Mouse (Mus musculus) A20 (cell line): ENCODE measurements around the gene Tcf7.
A peak's percentile ranks its signal among the peaks of the same experiment; 100 is the strongest.

Experiments used
- DNase-seq: peaks from one replicate; pipeline ENCODE4 v3.0.0-alpha.2; 2011; ENCODE audit warnings: low read depth, low spot score

The Tcf7 gene

GRCm38 (mm10) chr11:52268104-52268835, 14.5 kb downstream of the Tcf7 start:
- DNase-seq: no peak

- no peak for DNase-seq
Observed at GRCm38 (mm10) chr11:52267271-52267670, 15.5 kb downstream of the Tcf7 start.

DNA sequence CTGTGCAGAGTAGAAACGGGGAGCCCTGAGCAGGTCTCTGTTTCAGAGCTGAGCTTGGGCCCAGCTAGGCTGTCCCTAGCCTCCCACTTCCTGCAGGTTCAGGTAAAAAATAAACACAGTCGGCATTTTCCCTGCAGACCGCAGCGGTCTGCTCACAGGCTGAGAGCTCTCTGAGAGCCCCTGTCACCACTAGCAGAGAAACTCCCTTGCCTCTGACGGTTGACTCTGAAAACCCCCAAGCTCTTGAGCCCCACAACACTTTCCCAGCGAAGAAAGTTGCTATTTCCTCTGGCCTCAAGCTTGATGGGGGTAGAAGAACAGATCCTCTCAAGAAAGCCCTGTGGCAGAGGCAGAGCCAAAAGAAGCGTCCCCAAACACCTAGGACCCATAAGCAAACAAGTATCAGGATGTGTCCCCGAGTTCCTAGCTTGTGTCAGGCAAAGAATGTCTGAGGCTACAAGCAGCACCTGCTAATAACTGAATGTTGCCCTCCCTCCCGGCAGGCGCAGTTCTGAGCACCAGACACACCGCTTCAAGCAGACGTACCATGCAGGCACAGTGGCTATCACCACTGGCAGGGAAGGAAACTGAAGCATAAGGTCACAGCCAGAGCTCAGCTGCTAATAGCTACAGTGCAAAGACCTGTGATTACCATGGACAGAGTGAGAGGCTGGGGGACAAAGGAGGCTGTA, 17.1 kb downstream of the Tcf7 start:
- no peak for DNase-seq

- DNase-seq: no peak
Observed at GRCm38 (mm10) chr11:52264871-52265270, 17.9 kb downstream of the Tcf7 start.

- DNase-seq: no peak
Observed at GRCm38 (mm10) chr11:52262338-52262737, 20.5 kb downstream of the Tcf7 start.

GRCm38 (mm10) chr11:52261937-52262336, 20.9 kb downstream of the Tcf7 start:
- peak; percentile 74 for DNase-seq

GRCm38 (mm10) chr11:52260878-52261277, 21.9 kb downstream of the Tcf7 start:
- DNase-seq: peak; percentile 39

DNA sequence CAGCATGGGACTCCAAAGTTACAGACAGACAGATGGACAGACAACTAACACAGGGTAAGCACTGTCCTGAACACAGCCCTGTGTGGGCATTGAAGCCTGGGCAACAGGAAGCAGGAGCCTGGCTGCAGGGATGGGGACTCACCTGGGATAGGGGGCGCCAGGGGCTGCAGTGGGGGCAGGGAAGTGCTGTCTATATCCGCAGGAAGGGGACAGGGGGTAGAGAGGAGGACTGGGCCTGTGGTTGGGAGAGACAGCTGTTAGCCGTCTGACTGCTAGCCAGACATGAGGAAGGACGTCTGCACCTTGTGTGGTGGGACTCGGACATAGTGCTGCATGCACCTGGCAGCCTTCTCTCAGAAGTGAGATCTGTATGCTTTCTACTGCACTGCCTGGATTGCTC, 24.1 kb downstream of the Tcf7 start:
- DNase-seq: no peak

- no peak for DNase-seq
Observed at GRCm38 (mm10) chr11:52257376-52257775, 25.4 kb downstream of the Tcf7 start.

DNA sequence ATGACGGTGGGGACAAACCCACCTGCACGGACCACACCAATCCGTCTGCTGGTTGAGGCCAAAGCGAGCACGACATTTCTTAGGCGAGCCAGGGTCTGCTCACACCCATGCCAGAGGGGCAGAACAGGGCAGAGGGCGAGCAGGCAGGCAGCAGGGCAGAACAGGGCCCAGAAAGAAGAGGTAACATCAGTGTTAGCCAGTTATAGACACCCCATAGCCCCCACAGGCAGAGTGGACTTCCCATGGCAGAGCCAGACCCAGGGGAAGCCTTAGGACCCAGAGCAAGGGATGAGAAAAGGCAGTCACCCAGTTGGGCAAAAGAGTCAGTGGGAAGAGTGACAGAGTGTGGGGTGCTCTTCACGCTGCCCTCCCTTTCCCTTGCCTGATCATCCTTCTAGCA, 27.7 kb downstream of the Tcf7 start:
- DNase-seq: no peak

DNA sequence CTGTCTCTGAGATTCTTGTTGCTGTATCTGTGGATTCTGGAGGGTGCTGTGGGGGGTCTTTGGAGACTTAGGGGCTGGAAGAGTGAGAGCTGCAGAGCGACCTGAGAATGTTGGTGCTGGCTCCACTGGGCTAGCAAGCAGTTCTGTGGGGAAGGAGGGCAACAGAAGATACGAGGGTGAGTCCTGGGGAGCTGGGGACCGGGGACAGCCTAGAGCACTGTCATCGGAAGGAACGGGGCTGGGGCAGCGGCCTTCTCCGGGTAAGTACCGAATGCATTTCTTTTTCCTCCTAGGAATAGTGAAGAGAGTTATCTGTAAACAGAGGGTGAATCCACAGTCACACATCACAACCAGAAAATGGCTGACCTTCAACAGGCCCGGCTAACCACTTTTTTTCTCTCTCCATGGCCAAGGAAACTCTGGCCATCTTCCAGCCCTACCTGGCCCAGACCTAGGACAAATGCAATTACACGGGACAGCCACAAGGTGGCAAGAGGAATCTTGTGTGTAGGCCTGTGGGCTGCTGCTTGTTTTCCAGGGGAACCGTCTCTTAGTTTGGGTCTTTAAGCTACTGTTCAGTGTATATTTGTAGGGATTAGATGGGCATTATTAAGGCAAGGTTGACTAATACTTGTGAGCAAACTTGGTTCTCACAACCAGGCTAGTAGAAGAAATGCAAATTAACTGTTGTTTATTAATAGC, 29.0 kb downstream of the Tcf7 start:
- peak; percentile 56 for DNase-seq

DNA sequence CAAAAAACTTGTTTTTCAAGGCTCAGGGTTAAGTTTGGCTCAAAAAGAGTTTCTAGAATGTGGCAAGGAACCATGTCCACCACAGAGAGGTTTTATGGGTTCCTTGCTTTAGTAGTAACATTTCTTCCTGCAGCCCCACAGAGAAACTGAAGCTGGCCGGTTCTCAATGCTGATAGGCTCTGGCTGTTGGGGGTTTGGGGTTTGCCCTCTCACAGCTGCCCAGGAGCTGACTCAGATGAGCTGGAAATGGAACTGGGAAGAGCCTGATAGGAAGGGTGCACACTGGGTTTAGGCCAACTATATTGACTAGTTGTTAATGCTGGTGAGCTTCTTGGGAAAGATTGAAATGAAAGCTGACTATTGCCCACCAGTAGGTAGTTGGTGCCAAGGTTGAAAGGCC, 30.1 kb downstream of the Tcf7 start:
- DNase-seq: no peak

- DNase-seq: no peak
Observed at GRCm38 (mm10) chr11:52251770-52252169, 31.0 kb downstream of the Tcf7 start.

DNA sequence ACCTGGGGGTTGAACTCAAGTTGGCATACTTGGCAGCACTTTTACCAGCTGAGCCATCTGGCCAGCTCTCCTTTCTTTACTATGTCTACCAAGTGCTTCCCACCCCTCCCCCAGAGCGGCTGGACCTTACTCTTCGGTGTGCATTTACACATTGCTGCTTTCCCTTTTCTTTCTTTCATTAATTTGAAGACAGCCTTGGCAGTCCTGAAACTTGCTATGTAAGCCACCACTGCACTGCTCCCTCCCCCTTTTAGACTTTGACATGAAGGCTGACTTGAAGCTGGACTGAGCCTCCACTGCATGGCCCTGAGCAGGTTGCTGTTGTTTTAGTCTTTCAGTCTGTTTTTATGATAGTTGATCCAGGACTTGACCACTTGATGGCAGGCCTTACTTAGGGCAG, 33.4 kb downstream of the Tcf7 start:
- DNase-seq: no peak

GRCm38 (mm10) chr11:52240898-52241542, 41.8 kb downstream of the Tcf7 start:
- DNase-seq: no peak

DNA sequence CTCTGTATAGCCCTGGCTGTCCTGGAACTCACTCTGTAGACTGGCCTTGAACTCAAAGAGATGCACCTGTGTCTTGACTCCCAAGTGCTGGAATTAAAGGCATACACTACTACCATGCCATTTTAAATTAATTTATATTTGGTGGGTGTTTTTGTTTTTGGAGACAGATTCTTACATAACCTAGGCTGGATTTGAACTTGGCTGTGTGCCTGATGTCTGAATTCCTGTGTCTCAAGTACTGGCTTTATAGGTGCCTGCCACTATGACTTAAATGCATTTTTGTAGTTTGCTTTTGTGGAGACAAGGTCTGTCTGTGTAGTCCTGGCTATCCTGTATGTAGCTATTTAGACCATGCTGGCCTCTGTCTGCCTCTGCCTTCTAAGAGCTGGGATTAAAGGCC, 48.3 kb downstream of the Tcf7 start:
- DNase-seq: no peak

DNA sequence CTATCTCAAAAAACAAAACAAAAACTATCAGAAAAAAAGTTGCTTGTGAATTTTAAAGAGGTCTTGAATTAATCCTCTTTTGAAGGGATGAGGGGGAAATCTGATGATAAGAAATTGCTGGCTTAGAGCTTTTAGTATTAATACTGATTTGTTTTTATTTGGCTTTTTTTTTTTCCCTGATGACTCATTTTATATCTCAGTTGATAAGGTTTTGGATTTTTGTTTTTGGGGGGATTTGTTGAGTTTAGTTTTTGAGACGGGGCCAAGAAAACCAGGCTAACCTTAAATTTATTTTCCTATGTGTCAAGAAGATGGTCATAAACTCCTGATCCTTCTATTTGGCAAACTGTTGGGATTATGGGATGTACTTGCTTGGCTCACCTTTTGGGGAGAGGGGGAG, 48.9 kb downstream of the Tcf7 start:
- DNase-seq: no peak

DNA sequence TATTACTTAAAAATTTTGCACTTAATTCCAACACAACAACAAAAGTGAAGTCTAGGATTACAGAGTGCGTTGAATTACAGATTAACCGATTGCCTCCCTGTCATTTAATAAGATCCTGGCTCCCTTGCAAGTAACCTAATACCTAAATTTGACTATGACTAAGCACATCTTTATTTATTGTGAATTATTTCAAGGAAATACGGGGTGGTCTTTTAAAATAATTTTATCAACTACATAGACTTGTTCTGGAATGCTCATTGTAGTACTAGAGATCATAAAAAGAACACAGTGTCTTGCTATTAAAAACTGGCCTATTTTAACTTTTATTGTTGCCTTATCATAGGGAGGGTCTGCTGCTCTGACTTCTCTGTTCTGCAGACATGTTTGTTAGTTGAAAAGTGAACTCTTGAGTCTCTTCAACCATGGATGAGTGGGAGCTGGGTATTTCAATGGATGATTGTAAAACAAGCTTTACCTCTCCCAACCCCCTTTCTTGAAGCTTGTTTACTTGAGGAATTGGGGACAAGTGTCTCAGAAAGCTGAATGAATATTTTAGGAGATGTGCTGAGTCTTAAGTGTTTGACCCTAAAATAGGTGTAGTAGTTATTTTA, 49.7 kb downstream of the Tcf7 start:
- DNase-seq: no peak

- DNase-seq: peak; percentile 93
Observed at GRCm38 (mm10) chr11:52231606-52232541, 50.9 kb downstream of the Tcf7 start, which contains the start of gene Skp1a. Skp1a (plus strand) TSS chr11:52231995.

GRCm38 (mm10) chr11:52230694-52231093, 52.1 kb downstream of the Tcf7 start:
- no peak for DNase-seq
